Mouse (Mus musculus) midbrain, embryonic 16.5 days (tissue): ENCODE data around the gene Rabggtb. TPM values are rescaled to one million over a fixed set of nuclear protein-coding genes. Genes with fewer than 3 reads are reported as not detected.

ENCODE experiments used
- ATAC-seq: fragments of 200-750 bp; cut with Nextera tagmentation; 2 replicates; pipeline ENCODE4 v1.8.0; 2017; ENCODE audit warnings: moderate TSS enrichment
- H3K27ac ChIP-seq: fragments of 300-500 bp; sonication (generic); 2 replicates; pipeline ENCODE4 v1.5.1; 2014; ENCODE audit warnings: mild to moderate bottlenecking, low read length, mixed read lengths
- H3K27me3 ChIP-seq: fragments of 300-500 bp; sonication (generic); 2 replicates; pipeline ENCODE4 v1.6.1; 2014; ENCODE audit warnings: low read depth, low read length, mixed read lengths; ENCODE audit not compliant: control insufficient read depth, insufficient read depth
- H3K36me3 ChIP-seq: fragments of 300-500 bp; sonication (generic); 2 replicates; pipeline ENCODE4 v1.6.1; 2014; ENCODE audit warnings: mild to moderate bottlenecking, low read length, moderate library complexity, mixed read lengths; ENCODE audit not compliant: control insufficient read depth, insufficient read depth
- H3K4me1 ChIP-seq: fragments of 300-500 bp; sonication (generic); 2 replicates; pipeline ENCODE4 v1.6.1; 2014; ENCODE audit warnings: mild to moderate bottlenecking, low read length, mixed read lengths; ENCODE audit not compliant: control insufficient read depth, insufficient read depth
- H3K4me2 ChIP-seq: fragments of 300-500 bp; sonication (generic); 2 replicates; pipeline ENCODE4 v1.6.1; 2014; ENCODE audit warnings: mild to moderate bottlenecking, low read length, mixed read lengths
- H3K4me3 ChIP-seq: fragments of 300-500 bp; sonication (generic); 2 replicates; pipeline ENCODE4 v1.5.1; 2014; ENCODE audit warnings: low read depth, mild to moderate bottlenecking, low read length, moderate library complexity, mixed read lengths
- H3K9ac ChIP-seq: fragments of 300-500 bp; sonication (generic); 2 replicates; pipeline ENCODE4 v1.6.1; 2014; ENCODE audit warnings: low read depth, low read length, mixed read lengths
- H3K9me3 ChIP-seq: fragments of 300-500 bp; sonication (generic); replicated peaks from 2 replicates; pipeline ENCODE4 v1.6.1; 2014; ENCODE audit warnings: mild to moderate bottlenecking, low read length, mixed read lengths; ENCODE audit not compliant: control insufficient read depth, poor library complexity, severe bottlenecking
- WGBS: fragments of 180-500 bp; shearing (Covaris S2); extraction: QIAGEN DNeasy Blood & Tissue Kit; methylation state at CpG from one replicate; pipeline ENCODE4 v1.1.7; 2014; 5-methylcytosine and 5-hydroxymethylcytosine counted together
- polyA plus RNA-seq: library from polyadenylated mRNA; unstranded; fragments of >200 nt; fragmentation: Nextera tagmentation; extraction: Ambion mirVana; gene quantifications from 2 replicates; pipeline ENCODE4 v1.2.1, GENCODE M21; 2015

The Rabggtb gene
- polyA plus RNA-seq, 1 experiment from 2014 or later = 56.5 TPM

GRCm38 (mm10) chr3:153932461-153932860 lies 19.7 kb upstream of the Rabggtb start:
- no peak overlapping the region for H3K4me3 ChIP-seq
- ATAC-seq = no peak
- H3K4me2 ChIP-seq = no peak overlapping the region
- H3K9ac ChIP-seq = no peak overlapping the region
- no peak overlapping the region for H3K27ac ChIP-seq
- WGBS = 93% methylated on average over 5 of the region's 5 CpGs
- no peaks in the 10 kb centered on the region for H3K9me3 ChIP-seq
- no peaks in the 10 kb centered on the region for H3K4me1 ChIP-seq
- peaks cover 15% of the 10 kb centered on the region; the same call in 1 of the 2 replicates for H3K36me3 ChIP-seq
- no peaks in the 10 kb centered on the region for H3K27me3 ChIP-seq

DNA sequence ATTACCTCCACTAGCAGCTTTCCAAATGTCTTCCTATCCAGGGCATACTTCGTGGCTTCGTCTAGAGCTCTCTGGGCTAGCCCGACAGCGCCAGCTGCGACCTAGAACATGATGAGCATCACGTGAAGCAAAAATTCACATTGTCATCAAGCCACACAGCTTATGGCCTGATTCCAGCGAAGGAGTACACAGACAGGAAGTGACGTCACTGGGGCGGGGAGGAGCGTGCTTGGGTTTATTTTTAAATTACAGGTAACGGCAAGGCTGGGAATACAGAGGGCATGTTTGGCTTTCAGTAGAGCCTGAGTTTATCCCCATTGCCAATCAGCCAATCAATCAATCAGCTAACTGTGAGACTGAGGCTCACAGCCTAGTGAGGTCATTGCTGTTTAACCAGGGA lies 16.7 kb upstream of the Rabggtb start:
- Histone ChIP-seq H3K27ac (no peak overlapping the region), H3K9me3 (no peaks in the 10 kb centered on the region), H3K4me1 (no peaks in the 10 kb centered on the region), H3K36me3 (peaks cover 13% of the 10 kb centered on the region; the same call in 1 of the 2 replicates), H3K27me3 (no peaks in the 10 kb centered on the region), H3K4me2 (no peak overlapping the region), H3K9ac (no peak overlapping the region), H3K4me3 (no peak overlapping the region)
- 96% methylated on average over 11 of the region's 11 CpGs for WGBS
- no peak for ATAC-seq

GRCm38 (mm10) chr3:153926333-153926732 lies 13.5 kb upstream of the Rabggtb start:
- Histone ChIP-seq H3K4me1 (no peaks in the 10 kb centered on the region), H3K4me3 (no peak overlapping the region), H3K36me3 (0 out of 2 replicates have a peak, but pooled peaks cover 8% of the 10 kb centered on the region), H3K9me3 (no peaks in the 10 kb centered on the region), H3K4me2 (no peak overlapping the region), H3K27me3 (no peaks in the 10 kb centered on the region), H3K27ac (no peak overlapping the region), H3K9ac (no peak overlapping the region)
- WGBS = 91% methylated on average over 7 of the region's 7 CpGs
- ATAC-seq = no peak

DNA sequence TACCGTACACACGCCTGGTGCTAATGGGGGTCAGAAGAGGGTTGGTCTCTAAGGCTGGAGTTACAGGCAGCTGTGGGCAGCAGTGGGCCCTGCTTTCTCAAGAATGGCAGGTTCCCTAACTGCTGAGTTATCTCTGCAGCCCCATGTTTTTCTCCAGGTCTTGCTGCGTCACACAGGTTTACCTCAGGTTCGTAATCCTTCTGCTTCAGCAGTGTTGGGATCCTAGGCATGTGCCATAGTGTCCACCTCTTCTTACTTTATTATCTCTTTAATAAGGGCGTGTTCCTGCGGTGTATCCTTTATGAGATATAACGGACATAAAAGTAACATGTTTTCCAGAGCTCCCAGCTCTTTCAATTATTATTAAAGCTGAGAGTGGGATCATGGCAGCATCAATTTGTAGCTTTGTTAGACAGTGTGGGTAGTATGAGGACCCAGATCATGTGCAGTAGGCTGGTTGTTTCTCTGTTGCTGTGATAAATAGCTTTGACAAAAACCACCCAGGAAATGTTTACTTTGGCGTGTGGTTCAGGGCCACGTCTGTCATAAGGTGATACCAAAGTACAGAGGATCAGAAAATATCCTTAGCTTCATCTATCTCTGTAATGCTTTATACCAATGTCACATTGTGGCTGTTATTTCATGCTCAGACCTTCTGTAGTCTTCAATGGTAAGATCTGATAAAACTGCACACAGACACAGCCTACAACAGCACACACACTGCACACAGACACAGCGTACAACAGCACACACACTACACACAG lies 8.5 kb upstream of the Rabggtb start:
- H3K9ac ChIP-seq = no peak overlapping the region
- H3K9me3 ChIP-seq = no peaks in the 10 kb centered on the region
- no peaks in the 10 kb centered on the region for H3K27me3 ChIP-seq
- no peaks in the 10 kb centered on the region for H3K4me1 ChIP-seq
- no peak overlapping the region for H3K27ac ChIP-seq
- H3K4me2 ChIP-seq = no peak overlapping the region
- H3K4me3 ChIP-seq = no peak overlapping the region
- 95% methylated on average over 10 of the region's 10 CpGs for WGBS
- 0 out of 2 replicates have a peak, but pooled peaks cover 6% of the 10 kb centered on the region for H3K36me3 ChIP-seq
- ATAC-seq = no peak

GRCm38 (mm10) chr3:153917200-153917599 lies 4.4 kb upstream of the Rabggtb start:
- Histone ChIP-seq H3K4me1 (peaks cover 6% of the 10 kb centered on the region), H3K4me3 (no peak overlapping the region), H3K4me2 (no peak overlapping the region), H3K9me3 (no peaks in the 10 kb centered on the region), H3K36me3 (no peaks in the 10 kb centered on the region), H3K9ac (no peak overlapping the region), H3K27me3 (no peaks in the 10 kb centered on the region), H3K27ac (no peak overlapping the region)
- WGBS = 6% methylated on average over 1 of the region's 1 CpGs
- ATAC-seq = no peak

DNA sequence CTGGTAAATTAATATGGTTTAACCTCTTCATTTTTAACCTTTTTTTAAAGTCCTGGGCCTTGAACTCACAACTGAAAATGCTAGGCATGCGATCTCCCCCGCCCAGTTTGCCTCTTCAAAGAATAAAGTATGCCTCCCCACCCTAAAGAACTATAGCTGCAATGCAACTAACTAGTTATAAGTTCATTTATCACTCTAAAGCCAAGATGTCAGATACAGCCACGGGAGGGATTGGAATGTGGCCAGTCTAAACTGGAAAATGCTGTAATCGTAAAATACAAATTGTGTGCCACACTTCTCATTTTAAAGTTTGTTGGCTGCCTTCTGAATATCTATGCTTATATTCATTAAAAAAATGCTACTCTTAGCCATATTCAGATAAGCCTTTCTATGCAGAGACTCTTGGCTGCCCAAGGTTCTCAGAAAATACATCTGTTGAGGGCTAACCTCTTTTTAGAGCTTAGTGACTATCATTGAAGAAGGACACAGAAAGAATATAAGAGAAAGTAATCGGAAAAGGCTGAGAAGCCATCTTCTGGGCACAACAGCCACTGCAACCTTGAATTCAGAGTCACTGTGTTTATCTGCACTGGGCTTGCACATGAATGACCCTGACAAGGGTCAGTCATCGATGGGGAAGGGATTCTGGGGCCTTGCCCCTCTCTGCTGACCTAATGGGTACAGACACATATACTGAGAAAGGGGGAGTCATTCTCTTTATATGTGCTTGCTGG lies 868 bp upstream of the Rabggtb start:
- 61% methylated on average over 6 of the region's 6 CpGs for WGBS
- no peak for ATAC-seq
- no peaks in the 10 kb centered on the region for H3K9me3 ChIP-seq
- peak overlapping the region; percentile 73 for H3K9ac ChIP-seq
- peak overlapping the region; percentile 70 for H3K4me2 ChIP-seq
- peaks cover 18% of the 10 kb centered on the region for H3K36me3 ChIP-seq
- peak overlapping the region; percentile 92 for H3K27ac ChIP-seq
- H3K4me1 ChIP-seq = peaks cover 32% of the 10 kb centered on the region
- no peaks in the 10 kb centered on the region for H3K27me3 ChIP-seq
- peak overlapping the region; percentile 86 for H3K4me3 ChIP-seq

DNA sequence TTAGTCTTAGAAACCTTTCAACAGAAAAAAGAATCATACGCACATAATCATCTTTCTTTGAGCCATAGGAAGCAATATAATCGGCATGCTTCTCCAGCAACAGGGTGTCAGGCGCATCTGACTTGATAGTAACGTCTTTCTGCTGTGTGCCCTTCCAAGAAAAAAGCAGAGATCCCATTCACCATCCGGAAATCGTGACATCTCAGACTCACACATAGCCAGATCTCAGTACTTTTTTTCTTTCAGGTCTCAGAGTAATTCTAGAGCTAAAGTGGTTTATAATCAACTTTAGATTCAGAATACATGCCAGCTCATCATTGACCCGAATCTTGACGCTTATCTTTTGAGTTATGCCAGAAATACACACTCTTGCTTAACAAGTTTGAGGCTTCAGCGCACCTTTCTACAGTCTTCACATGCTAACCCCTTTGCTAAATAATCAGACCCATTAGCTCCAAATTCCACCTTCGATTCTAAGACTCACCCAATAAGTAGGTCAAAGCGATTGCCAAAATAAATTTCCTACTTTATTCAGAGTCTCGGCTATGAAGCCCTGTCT lies 848 bp downstream of the Rabggtb start:
- peaks cover 32% of the 10 kb centered on the region for H3K4me1 ChIP-seq
- no peaks in the 10 kb centered on the region for H3K9me3 ChIP-seq
- no peaks in the 10 kb centered on the region for H3K27me3 ChIP-seq
- 4% methylated on average over 12 of the region's 12 CpGs for WGBS
- H3K36me3 ChIP-seq = peaks cover 26% of the 10 kb centered on the region
- peak overlapping the region; percentile 97 for H3K9ac ChIP-seq
- peak overlapping the region; percentile 92 for H3K27ac ChIP-seq
- ATAC-seq = no peak
- H3K4me3 ChIP-seq = peak overlapping the region; percentile 86
- H3K4me2 ChIP-seq = peak overlapping the region; percentile 78

DNA sequence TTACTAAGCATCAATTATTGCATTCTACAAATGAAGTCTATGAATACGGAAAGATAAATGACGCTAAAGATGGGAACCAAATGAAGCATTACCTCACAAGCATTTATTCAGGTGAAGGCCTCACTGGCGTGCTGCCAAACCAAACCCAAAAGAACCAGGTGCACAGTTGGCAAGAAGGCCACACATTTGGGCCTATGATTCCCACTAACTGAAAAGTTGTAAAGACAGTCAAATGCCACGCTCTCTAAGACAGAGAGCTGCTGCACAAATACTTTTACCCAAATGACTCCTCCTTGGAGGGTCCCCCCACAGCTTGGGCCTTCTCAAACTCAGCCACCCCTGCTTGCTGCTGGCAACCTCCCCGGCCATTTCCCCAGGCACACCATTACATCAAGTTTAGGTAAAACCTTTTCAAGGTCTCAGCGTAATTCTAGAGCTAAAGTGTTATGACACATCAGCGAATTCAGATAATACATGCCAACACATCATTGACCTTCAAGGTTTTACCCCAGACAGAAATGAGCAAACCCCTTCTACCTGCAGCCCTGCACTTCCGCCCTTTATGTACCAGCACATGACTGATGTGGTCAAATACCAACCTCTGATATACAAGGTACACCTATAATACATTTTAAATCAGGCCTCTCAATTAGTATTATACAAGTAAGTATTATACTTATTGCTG lies 1.5 kb downstream of the Rabggtb start:
- 47% methylated on average over 8 of the region's 8 CpGs for WGBS
- ATAC-seq = no peak

More for the DNA sequence above, 1.5 kb downstream of the Rabggtb start:
- H3K9ac ChIP-seq = peak overlapping the region; percentile 97
- H3K36me3 ChIP-seq = peaks cover 30% of the 10 kb centered on the region
- peak overlapping the region; percentile 86 for H3K4me3 ChIP-seq
- H3K27me3 ChIP-seq = no peaks in the 10 kb centered on the region
- peak overlapping the region; percentile 78 for H3K4me2 ChIP-seq
- no peak overlapping the region for H3K27ac ChIP-seq
- no peaks in the 10 kb centered on the region for H3K9me3 ChIP-seq
- H3K4me1 ChIP-seq = peaks cover 32% of the 10 kb centered on the region
